Mouse (Mus musculus): ENCODE results near the gene Jade2. TPM values are rescaled to one million over a fixed set of nuclear protein-coding genes. Genes with fewer than 3 reads are reported as not detected.

Gene Jade2
- polyA plus RNA-seq, 1 experiment from 2014 or later: 0.39 TPM

Other genes starting within 250 kb of the Jade2 start
- gene Nhp2, start 237.9 kb downstream of the Jade2 start, polyA plus RNA-seq (2014; fragmentation: Nextera tagmentation; extraction: Ambion mirVana): 103 and 118 TPM in 2 replicates
- gene Rmnd5b, start 221.8 kb downstream of the Jade2 start, polyA plus RNA-seq (2014; fragmentation: Nextera tagmentation; extraction: Ambion mirVana): 77.7 and 78.4 TPM in 2 replicates
- gene N4bp3, start 206.8 kb downstream of the Jade2 start, polyA plus RNA-seq (2014; fragmentation: Nextera tagmentation; extraction: Ambion mirVana): 19.9 and 22.4 TPM in 2 replicates
- 1.1 and 1.2 TPM in 2 replicates for gene D930048N14Rik, start 206.7 kb downstream of the Jade2 start, polyA plus RNA-seq (2014; fragmentation: Nextera tagmentation; extraction: Ambion mirVana)
- 97.7 and 107 TPM in 2 replicates for gene 0610009B22Rik, start 168.8 kb downstream of the Jade2 start, polyA plus RNA-seq (2014; fragmentation: Nextera tagmentation; extraction: Ambion mirVana)
- gene Sec24a, start 94.0 kb downstream of the Jade2 start, polyA plus RNA-seq (2014; fragmentation: Nextera tagmentation; extraction: Ambion mirVana): 17.4 and 17.7 TPM in 2 replicates
- 225 TPM in 2 replicates for gene Sar1b, start 94.0 kb downstream of the Jade2 start, polyA plus RNA-seq (2014; fragmentation: Nextera tagmentation; extraction: Ambion mirVana)
- gene Cdkn2aipnl, start 110.0 kb upstream of the Jade2 start, polyA plus RNA-seq (2014; fragmentation: Nextera tagmentation; extraction: Ambion mirVana): 117 and 129 TPM in 2 replicates
- gene Ube2b, start 143.1 kb upstream of the Jade2 start, polyA plus RNA-seq (2014; fragmentation: Nextera tagmentation; extraction: Ambion mirVana): 150 and 157 TPM in 2 replicates
- 25.9 and 27.0 TPM in 2 replicates for gene Cdkl3, start 146.6 kb upstream of the Jade2 start, polyA plus RNA-seq (2014; fragmentation: Nextera tagmentation; extraction: Ambion mirVana)
- 165 and 180 TPM in 2 replicates for gene Ppp2ca, start 241.0 kb upstream of the Jade2 start, polyA plus RNA-seq (2014; fragmentation: Nextera tagmentation; extraction: Ambion mirVana)